Mouse (Mus musculus) yolk sac, embryonic 10.5 days (tissue): ENCODE results near the gene Gm7544.
"Not testable (repeated sequence)": the region's sequence is repeated elsewhere in the genome, so short reads cannot be mapped to it uniquely, and the experiment has no call there.

Source experiments
- DNase-seq: peaks from one replicate; pipeline ENCODE4 v3.0.0-alpha.2; 2017; ENCODE audit warnings: low spot score

Gm7544 gene

GRCm38 (mm10) chr1:82924650-82925049 is 31.2 kb downstream of the Gm7544 start, which contains the start of gene A030014E15Rik:
Gene A030014E15Rik (plus strand): TSS chr1:82924917.
- no peak for DNase-seq

GRCm38 (mm10) chr1:82913434-82913833 is 42.4 kb downstream of the Gm7544 start:
- DNase-seq, result not testable (repeated sequence)

- DNase-seq, result no peak
Measured at GRCm38 (mm10) chr1:82913025-82913424, 42.8 kb downstream of the Gm7544 start, which contains the start of gene A030005L19Rik. Gene A030005L19Rik (plus strand): TSS chr1:82913325.

GRCm38 (mm10) chr1:82905886-82906285 is 49.9 kb downstream of the Gm7544 start:
- DNase-seq, result no peak
